Mouse (Mus musculus) forebrain, embryonic 11.5 days (tissue): ENCODE measurements around the gene Ankle2. TPM values are rescaled to one million over a fixed set of nuclear protein-coding genes. Genes with fewer than 3 reads are reported as not detected.
A peak's percentile ranks its signal among the peaks of the same experiment; 100 is the strongest.

ENCODE experiments used
- ATAC-seq: fragments of 200-750 bp; cut with Nextera tagmentation; replicated peaks from 2 replicates; pipeline ENCODE4 v1.8.0; 2017; ENCODE audit warnings: moderate TSS enrichment; ENCODE audit not compliant: low FRiP score
- DNase-seq: peaks from one replicate; pipeline ENCODE4 v3.0.0-alpha.2; 2017; ENCODE audit warnings: low spot score
- H3K27ac ChIP-seq: fragments of 300-500 bp; sonication (generic); 2 replicates; pipeline ENCODE4 v1.5.1; 2014; ENCODE audit warnings: low read depth, low read length
- H3K27me3 ChIP-seq: fragments of 300-500 bp; sonication (generic); 2 replicates; pipeline ENCODE4 v1.6.1; 2014; ENCODE audit warnings: mild to moderate bottlenecking, low read length, mixed read lengths; ENCODE audit not compliant: control insufficient read depth, insufficient read depth
- H3K36me3 ChIP-seq: fragments of 300-500 bp; sonication (generic); 2 replicates; pipeline ENCODE4 v1.6.1; 2014; ENCODE audit warnings: mild to moderate bottlenecking, low read length, moderate library complexity, mixed read lengths; ENCODE audit not compliant: control insufficient read depth, insufficient read depth
- H3K4me1 ChIP-seq: fragments of 300-500 bp; sonication (generic); replicated peaks from 2 replicates; pipeline ENCODE4 v1.6.1; 2014; ENCODE audit warnings: low read length, mixed read lengths; ENCODE audit not compliant: control insufficient read depth, insufficient read depth
- H3K4me2 ChIP-seq: fragments of 300-500 bp; sonication (generic); 2 replicates; pipeline ENCODE4 v1.6.1; 2014; ENCODE audit warnings: low read depth, mild to moderate bottlenecking, low read length, moderate library complexity, mixed read lengths; ENCODE audit not compliant: severe bottlenecking
- H3K4me3 ChIP-seq: fragments of 300-500 bp; sonication (generic); 2 replicates; pipeline ENCODE4 v1.5.1; 2014; ENCODE audit warnings: low read depth, low read length
- H3K9ac ChIP-seq: fragments of 300-500 bp; sonication (generic); 2 replicates; pipeline ENCODE4 v1.6.1; 2014; ENCODE audit warnings: low read length
- H3K9me3 ChIP-seq: fragments of 300-500 bp; sonication (generic); 2 replicates; pipeline ENCODE4 v1.6.1; 2016; ENCODE audit warnings: low read length, mixed read lengths; ENCODE audit not compliant: control insufficient read depth
- WGBS: fragments of 180-500 bp; shearing (Covaris S2); extraction: QIAGEN DNeasy Blood & Tissue Kit; methylation state at CpG from one replicate; pipeline ENCODE4 v1.1.7; 2014; 5-methylcytosine and 5-hydroxymethylcytosine counted together
- polyA plus RNA-seq: library from polyadenylated mRNA; unstranded; fragments of >200 nt; fragmentation: Nextera tagmentation; extraction: Ambion mirVana; gene quantifications from 2 replicates; pipeline ENCODE4 v1.2.1, GENCODE M21; 2014

The Ankle2 gene
- polyA plus RNA-seq, 1 experiment from 2014 or later: 48.6 TPM

DNA sequence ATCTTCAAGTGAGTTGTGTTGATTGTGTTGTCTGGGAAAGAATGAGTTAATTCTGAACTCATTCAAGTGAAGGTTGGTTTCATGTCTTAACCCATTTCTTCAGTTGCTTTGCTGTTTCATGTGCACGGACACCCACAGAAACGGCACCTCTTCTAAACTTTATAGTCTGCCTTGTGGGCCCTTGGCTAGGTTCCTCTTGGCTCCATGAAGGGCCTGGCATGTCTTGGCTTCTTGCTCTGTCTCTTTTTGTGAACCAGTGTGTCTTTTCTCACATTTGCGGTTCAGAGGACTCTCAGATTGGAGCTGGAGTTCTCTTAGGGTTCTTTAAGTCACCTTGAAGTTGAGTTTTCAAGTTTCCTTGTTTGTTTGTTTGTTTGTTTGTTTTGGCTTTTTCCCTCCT lies 5.7 kb upstream of the Ankle2 start:
- no peak overlapping the region for H3K4me3 ChIP-seq
- H3K9me3 ChIP-seq: no peaks in the 10 kb centered on the region
- WGBS: 89% methylated on average over 3 of the region's 3 CpGs
- H3K4me2 ChIP-seq: no peak overlapping the region
- peaks cover under 1% of the 10 kb centered on the region; the same call in 1 of the 2 replicates for H3K4me1 ChIP-seq
- H3K9ac ChIP-seq: no peak overlapping the region
- DNase-seq (no peak), ATAC-seq (no peak)
- H3K27me3 ChIP-seq: no peaks in the 10 kb centered on the region
- no peak overlapping the region for H3K27ac ChIP-seq
- H3K36me3 ChIP-seq: no peaks in the 10 kb centered on the region; the same call in 1 of the 2 replicates

DNA sequence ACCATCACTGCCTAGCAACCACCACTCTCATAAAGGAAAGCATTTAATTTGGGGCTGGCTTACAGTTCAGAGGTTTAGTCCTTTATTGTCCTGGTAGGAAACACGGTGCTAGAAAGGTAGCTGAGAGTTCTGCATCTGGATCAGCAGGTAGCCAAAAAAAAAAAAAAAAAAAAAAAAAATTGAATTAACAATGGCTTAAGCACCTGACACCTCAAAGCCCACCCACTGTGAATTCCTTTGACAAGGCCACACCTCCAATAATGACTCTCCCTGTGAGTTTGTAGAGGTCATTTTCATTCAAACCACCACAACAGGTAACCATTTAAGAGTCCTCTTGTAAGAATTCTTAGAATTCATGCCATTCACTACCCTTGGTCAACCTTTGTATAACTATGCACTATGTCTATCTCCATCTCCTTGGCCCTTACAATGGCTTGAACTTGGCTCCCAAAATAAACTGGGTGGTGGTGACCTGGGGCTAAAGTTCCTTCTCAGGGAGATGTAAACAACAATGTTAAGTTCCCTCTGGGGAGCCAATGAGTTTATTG lies 3.4 kb upstream of the Ankle2 start:
- no peak for ATAC-seq
- WGBS: 47% methylated on average over 1 of the region's 1 CpGs

DNA sequence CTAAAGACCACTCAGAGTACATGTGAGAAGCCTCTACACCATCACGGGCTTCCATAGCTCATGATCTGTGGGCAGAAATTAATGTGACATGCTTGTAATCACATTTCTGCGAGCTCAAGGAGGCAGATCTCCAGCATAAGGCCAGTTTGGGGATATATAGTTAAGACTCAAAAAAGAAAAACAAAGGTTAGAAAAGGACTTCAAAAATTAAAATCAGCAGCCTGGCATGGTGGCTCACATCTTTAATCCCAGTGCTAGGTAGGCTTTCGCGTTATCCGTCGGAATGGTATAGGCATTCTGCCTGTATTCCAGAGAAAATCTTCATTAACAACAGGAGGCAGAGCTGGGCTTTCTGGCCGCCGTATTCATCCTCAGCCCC lies 414 bp upstream of the Ankle2 start:
- Histone ChIP-seq H3K9me3 (no peaks in the 10 kb centered on the region), H3K4me3 (peak overlapping the region; percentile 93), H3K36me3 (no peaks in the 10 kb centered on the region; the same call in 1 of the 2 replicates), H3K4me1 (peaks cover 4% of the 10 kb centered on the region; the same call in 1 of the 2 replicates), H3K27me3 (no peaks in the 10 kb centered on the region), H3K4me2 (peak overlapping the region; percentile 67), H3K27ac (peak overlapping the region; percentile 93; the same call in 1 of the 2 replicates), H3K9ac (peak overlapping the region; percentile 93)
- no peak for DNase-seq
- no peak for ATAC-seq
- 9% methylated on average over 8 of the region's 8 CpGs for WGBS

More for the DNA sequence above, 3.4 kb upstream of the Ankle2 start:
- H3K9me3 ChIP-seq: no peaks in the 10 kb centered on the region
- H3K36me3 ChIP-seq: no peaks in the 10 kb centered on the region
- no peak overlapping the region for H3K4me2 ChIP-seq
- no peak for DNase-seq
- no peaks in the 10 kb centered on the region for H3K27me3 ChIP-seq
- no peak overlapping the region for H3K4me3 ChIP-seq
- H3K27ac ChIP-seq: no peak overlapping the region
- H3K4me1 ChIP-seq: peaks cover 4% of the 10 kb centered on the region; the same call in 1 of the 2 replicates
- H3K9ac ChIP-seq: no peak overlapping the region

DNA sequence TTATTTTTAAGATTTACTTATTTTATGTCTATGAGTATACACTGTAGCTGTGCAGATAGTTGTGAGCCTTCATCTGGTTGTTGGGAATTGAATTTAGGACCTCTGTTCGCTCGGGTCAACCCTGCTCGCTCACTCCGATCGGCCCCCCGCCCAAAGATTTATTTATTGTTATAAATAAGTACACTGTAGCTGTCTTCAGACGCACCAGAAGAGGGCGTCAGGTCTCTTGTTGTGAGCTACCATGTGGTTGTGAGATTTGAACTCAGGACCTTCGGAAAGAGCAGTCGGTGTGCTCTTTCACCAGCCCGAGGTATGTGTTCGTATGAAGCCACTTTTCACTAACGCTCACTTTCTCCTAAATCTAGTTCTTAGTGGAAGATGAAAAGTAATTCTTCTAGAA lies 834 bp downstream of the Ankle2 start:
- Histone ChIP-seq H3K4me3 (peak overlapping the region; percentile 93), H3K9me3 (no peaks in the 10 kb centered on the region), H3K9ac (peak overlapping the region; percentile 93), H3K27ac (no peak overlapping the region), H3K4me1 (peaks cover 4% of the 10 kb centered on the region; the same call in 1 of the 2 replicates), H3K27me3 (no peaks in the 10 kb centered on the region), H3K4me2 (peak overlapping the region; percentile 67), H3K36me3 (peaks cover 2% of the 10 kb centered on the region; the same call in 1 of the 2 replicates)
- 48% methylated on average over 13 of the region's 13 CpGs for WGBS
- DNase-seq: no peak
- peak; percentile 23; the same call in 1 of the 2 replicates for ATAC-seq

DNA sequence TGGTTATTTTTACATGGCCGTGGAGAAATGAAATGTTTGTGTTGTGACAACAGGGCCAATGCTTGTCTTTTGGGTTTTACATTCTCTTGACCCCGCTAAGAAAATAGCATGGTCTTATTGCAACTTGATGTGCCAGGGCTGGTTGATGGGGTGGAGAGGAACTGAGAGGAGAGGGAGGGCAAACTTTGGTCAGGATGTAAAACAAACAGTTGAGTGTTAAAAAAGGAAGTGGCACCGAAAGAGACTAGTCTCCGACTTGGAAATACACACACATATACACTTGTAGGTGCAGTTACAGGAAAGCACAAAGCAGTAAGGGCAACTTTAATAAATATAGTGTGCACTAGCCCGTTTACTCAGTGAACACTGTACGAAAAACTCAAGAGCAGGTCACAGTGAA lies 1.5 kb downstream of the Ankle2 start:
- H3K4me3 ChIP-seq: no peak overlapping the region
- 89% methylated on average over 6 of the region's 6 CpGs for WGBS
- H3K4me2 ChIP-seq: no peak overlapping the region
- peaks cover 4% of the 10 kb centered on the region; the same call in 1 of the 2 replicates for H3K4me1 ChIP-seq
- no peaks in the 10 kb centered on the region for H3K27me3 ChIP-seq
- H3K9ac ChIP-seq: no peak overlapping the region
- no peak overlapping the region for H3K27ac ChIP-seq
- peaks cover 3% of the 10 kb centered on the region; the same call in 1 of the 2 replicates for H3K36me3 ChIP-seq
- ATAC-seq: no peak
- no peaks in the 10 kb centered on the region for H3K9me3 ChIP-seq
- no peak for DNase-seq

DNA sequence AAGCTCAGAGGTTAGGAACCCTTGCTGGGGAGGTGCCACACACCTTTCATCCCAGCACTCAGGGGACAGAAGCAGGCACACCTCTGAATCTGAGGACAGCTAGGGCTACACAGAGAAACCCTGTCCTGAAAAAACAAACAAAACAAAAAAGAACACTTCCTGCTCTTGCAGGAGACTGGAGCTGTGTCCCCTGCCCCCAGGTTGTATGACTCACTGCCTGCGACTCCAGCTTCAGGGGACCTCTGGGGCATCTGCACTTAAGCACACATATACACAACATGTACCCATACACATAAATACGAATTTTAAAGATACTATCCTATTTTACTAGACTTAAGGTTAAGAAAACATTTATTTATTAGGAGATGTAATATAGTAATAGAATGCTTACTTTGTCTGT lies 13.3 kb downstream of the Ankle2 start:
- ATAC-seq (no peak), DNase-seq (no peak)
- H3K4me2 ChIP-seq: no peak overlapping the region
- no peaks in the 10 kb centered on the region for H3K4me1 ChIP-seq
- no peak overlapping the region for H3K27ac ChIP-seq
- no peaks in the 10 kb centered on the region for H3K27me3 ChIP-seq
- H3K9ac ChIP-seq: no peak overlapping the region
- H3K36me3 ChIP-seq: peaks cover 5% of the 10 kb centered on the region; the same call in 1 of the 2 replicates
- WGBS: 86% methylated on average over 2 of the region's 2 CpGs
- H3K9me3 ChIP-seq: no peaks in the 10 kb centered on the region
- no peak overlapping the region for H3K4me3 ChIP-seq

DNA sequence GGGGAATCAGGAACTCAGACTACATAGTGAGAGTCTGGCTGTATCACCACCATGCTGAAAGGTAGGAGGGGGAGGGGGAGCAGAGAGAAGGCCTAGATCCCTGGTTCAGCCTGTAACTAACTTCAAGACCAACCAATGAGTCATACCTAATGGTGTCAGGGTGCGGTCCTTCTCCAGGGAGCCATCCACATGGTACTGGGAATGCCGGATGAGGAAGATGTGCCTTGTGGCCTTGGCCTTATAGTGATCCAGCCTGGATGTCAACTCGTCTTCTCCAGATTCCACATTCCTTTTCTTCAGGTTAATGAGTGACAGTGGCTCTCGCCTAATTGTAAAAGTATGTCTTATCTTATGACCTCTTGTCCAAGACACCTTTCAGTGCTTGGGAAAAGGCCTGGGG lies 36.1 kb downstream of the Ankle2 start:
- peaks cover 8% of the 10 kb centered on the region; the same call in 1 of the 2 replicates for H3K36me3 ChIP-seq
- WGBS: 93% methylated on average over 4 of the region's 4 CpGs
- no peak for ATAC-seq

DNA sequence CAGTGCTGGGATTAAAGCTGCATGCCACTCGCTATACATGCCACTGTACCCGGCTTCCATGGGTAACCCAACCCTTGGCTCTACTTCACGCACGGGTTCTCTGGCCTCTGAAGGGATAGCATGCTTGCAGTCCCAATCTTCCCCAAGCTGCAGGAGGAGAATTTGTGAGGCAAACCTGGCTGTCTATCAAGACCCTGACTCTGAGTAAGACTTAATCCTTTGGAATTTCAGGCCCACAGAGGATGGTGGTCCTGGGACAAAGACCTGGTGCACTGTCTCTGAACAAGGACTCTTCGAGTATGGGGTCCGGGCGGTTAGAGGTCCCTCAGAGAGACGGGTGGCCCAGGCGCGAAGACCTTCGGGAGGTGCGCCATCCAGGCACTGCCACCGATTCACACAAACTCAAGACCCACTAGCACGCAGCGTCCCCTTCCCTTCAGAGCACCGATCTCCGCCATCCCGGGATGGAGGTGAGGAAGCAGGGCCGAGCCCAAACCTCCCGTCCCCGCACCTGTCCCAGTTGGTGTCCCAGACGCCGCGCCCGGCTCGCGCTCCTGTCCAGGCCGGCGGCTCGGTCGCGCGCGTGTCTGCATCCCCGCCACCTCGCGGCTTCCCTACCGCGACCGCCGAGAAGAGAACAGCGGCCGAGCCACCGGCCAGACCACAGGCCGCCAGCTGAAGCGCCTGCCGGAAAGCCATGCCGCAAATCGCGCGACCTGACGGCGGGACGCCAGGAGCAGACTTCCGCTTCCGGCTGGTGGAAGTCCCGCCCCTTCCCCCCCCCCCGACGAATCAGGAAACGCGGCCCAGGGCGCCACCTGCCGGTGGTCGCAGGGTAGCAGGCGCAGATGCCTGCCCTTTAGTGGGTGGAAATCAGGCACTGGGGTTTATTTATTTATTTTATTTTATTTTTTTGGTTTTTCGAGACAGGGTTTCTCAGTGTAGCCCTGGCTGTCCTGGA lies 38.6 kb downstream of the Ankle2 start, which contains the start of gene Pgam5:
Pgam5 (minus strand) TSS at position 773 of the 961 bp plus-strand sequence.
- H3K4me2 ChIP-seq: peak within 1 kb of the TSS; percentile 88
- DNase-seq: peak; percentile 97
- peak within 1 kb of the TSS; percentile 87 for H3K9ac ChIP-seq
- no peaks in the 10 kb centered on the region for H3K27me3 ChIP-seq
- no peak within 1 kb of the TSS for H3K27ac ChIP-seq
- ATAC-seq: peak; percentile 94
- H3K9me3 ChIP-seq: no peaks in the 10 kb centered on the region
- H3K4me3 ChIP-seq: peak within 1 kb of the TSS; percentile 77
- H3K4me1 ChIP-seq: peaks cover 4% of the 10 kb centered on the region; the same call in 1 of the 2 replicates
- peaks cover 7% of the 10 kb centered on the region; the same call in 1 of the 2 replicates for H3K36me3 ChIP-seq
- 1% methylated on average over 66 of the region's 66 CpGs for WGBS

More for the DNA sequence above, 36.1 kb downstream of the Ankle2 start:
- Histone ChIP-seq H3K4me1 (peaks cover 4% of the 10 kb centered on the region; the same call in 1 of the 2 replicates), H3K4me3 (no peak overlapping the region), H3K9ac (no peak overlapping the region), H3K9me3 (no peaks in the 10 kb centered on the region), H3K27ac (no peak overlapping the region), H3K4me2 (no peak overlapping the region), H3K27me3 (no peaks in the 10 kb centered on the region)
- no peak for DNase-seq
